Mouse (Mus musculus) liver, embryonic 15.5 days (tissue): ENCODE results near the gene Gemin7. TPM values are rescaled to one million over a fixed set of nuclear protein-coding genes. Genes with fewer than 3 reads are reported as not detected.
A peak's percentile ranks its signal among the peaks of the same experiment; 100 is the strongest.

Experiments used
- ATAC-seq: fragments of 200-750 bp; cut with Nextera tagmentation; 2 replicates; pipeline ENCODE4 v1.8.0; 2017; ENCODE audit warnings: moderate number of reproducible peaks, mild to moderate bottlenecking, moderate library complexity; ENCODE audit not compliant: insufficient read depth
- H3K27ac ChIP-seq: fragments of 300-500 bp; sonication (generic); replicated peaks from 2 replicates; pipeline ENCODE4 v1.5.1; 2015; ENCODE audit warnings: mild to moderate bottlenecking, inconsistent platforms
- H3K27me3 ChIP-seq: fragments of 300-500 bp; sonication (generic); 2 replicates; pipeline ENCODE4 v1.6.1; 2015; ENCODE audit warnings: mild to moderate bottlenecking, inconsistent platforms
- H3K36me3 ChIP-seq: fragments of 300-500 bp; sonication (generic); replicated peaks from 2 replicates; pipeline ENCODE4 v1.6.1; 2015; ENCODE audit warnings: moderate library complexity, mild to moderate bottlenecking, inconsistent platforms
- H3K4me1 ChIP-seq: fragments of 300-500 bp; sonication (generic); replicated peaks from 2 replicates; pipeline ENCODE4 v1.6.1; 2015; ENCODE audit warnings: inconsistent platforms
- H3K4me2 ChIP-seq: fragments of 300-500 bp; sonication (generic); 2 replicates; pipeline ENCODE4 v1.6.1; 2015; ENCODE audit warnings: moderate library complexity, mild to moderate bottlenecking, inconsistent platforms
- H3K4me3 ChIP-seq: fragments of 300-500 bp; sonication (generic); replicated peaks from 2 replicates; pipeline ENCODE4 v1.5.1; 2015; ENCODE audit warnings: mild to moderate bottlenecking, inconsistent platforms
- H3K9ac ChIP-seq: fragments of 300-500 bp; sonication (generic); 2 replicates; pipeline ENCODE4 v1.6.1; 2015; ENCODE audit warnings: moderate library complexity, mild to moderate bottlenecking, inconsistent platforms
- H3K9me3 ChIP-seq: fragments of 300-500 bp; sonication (generic); replicated peaks from 2 replicates; pipeline ENCODE4 v1.6.1; 2016; ENCODE audit warnings: inconsistent platforms
- WGBS: fragments of 180-500 bp; shearing (Covaris S2); methylation state at CpG from one replicate; pipeline ENCODE4 v1.1.7; 2015; ENCODE audit warnings: mixed read lengths; ENCODE audit not compliant: insufficient replicate concordance; 5-methylcytosine and 5-hydroxymethylcytosine counted together
- polyA plus RNA-seq: library from polyadenylated mRNA; unstranded; fragments of >200 nt; fragmentation: Nextera tagmentation; extraction: Ambion mirVana; gene quantifications from 2 replicates; pipeline ENCODE4 v1.2.1, GENCODE M21; 2015

Gemin7 gene
- polyA plus RNA-seq, 1 experiment from 2014 or later = 79.6 TPM

DNA sequence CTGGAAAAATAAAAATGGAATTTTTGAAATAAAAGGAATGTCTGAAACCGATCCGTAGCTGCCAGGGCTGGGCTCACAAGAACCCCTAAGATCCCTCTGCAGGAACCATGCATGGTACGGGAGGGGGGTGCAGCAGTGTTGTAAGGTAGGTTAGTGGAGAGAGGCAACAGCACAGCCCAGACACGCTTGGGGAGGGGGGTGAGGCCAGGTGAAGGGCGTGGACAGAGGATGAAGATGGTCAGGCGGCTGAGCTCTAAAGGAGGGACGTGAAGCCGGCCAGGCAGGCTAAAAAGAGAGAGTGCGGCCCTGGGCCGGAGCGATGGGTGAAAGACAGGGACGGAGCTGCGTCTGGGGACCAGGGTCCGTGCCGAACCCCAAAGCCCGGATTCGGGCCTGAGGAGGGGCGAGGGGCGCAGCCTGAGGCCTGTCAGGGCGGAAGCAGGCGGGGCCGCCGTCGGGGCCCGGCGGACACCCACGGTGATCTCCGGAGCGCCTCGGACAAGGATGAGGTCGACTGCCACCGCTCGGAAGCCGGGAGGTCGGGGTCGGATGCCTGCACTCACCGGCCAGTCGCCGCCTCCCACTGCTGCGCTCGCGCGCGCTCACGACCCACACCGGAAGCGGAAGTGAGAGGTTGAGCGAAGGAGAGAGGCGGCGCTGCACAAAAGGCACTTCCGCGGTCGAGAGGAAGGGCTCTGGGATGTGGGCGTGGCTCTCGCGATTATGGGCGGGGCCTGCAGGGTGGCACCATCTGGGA, 26.6 kb upstream of the Gemin7 start, which contains the start of gene Clasrp:
Gene Clasrp, minus strand, starts transcription at position 638 of the 757 bp plus-strand sequence.
- peaks cover 34% of the 10 kb centered on the region for H3K4me1 ChIP-seq
- H3K27me3 ChIP-seq = no peaks in the 10 kb centered on the region
- H3K9ac ChIP-seq = peak within 1 kb of the TSS; percentile 96
- peak within 1 kb of the TSS; percentile 94 for H3K4me3 ChIP-seq
- H3K36me3 ChIP-seq = peaks cover 29% of the 10 kb centered on the region
- ATAC-seq = peak; percentile 90
- H3K4me2 ChIP-seq = peak within 1 kb of the TSS; percentile 88
- H3K9me3 ChIP-seq = no peaks in the 10 kb centered on the region
- H3K27ac ChIP-seq = peak within 1 kb of the TSS; percentile 79
- 1% methylated on average over 57 of the region's 57 CpGs for WGBS

GRCm38 (mm10) chr7:19603055-19603454, 25.7 kb upstream of the Gemin7 start:
- no peak for ATAC-seq
- WGBS = 67% methylated on average over 12 of the region's 12 CpGs
- peaks cover 33% of the 10 kb centered on the region for H3K36me3 ChIP-seq

GRCm38 (mm10) chr7:19600562-19600961, 23.2 kb upstream of the Gemin7 start:
- Histone ChIP-seq H3K4me2 (no peak overlapping the region), H3K27me3 (no peaks in the 10 kb centered on the region), H3K9ac (no peak overlapping the region; the same call in 1 of the 2 replicates), H3K27ac (no peak overlapping the region), H3K36me3 (peaks cover 44% of the 10 kb centered on the region), H3K9me3 (no peaks in the 10 kb centered on the region), H3K4me1 (peaks cover 34% of the 10 kb centered on the region), H3K4me3 (no peak overlapping the region)
- WGBS = 62% methylated on average over 5 of the region's 5 CpGs
- ATAC-seq = no peak

More at GRCm38 (mm10) chr7:19603055-19603454, 25.7 kb upstream of the Gemin7 start:
- H3K27ac ChIP-seq = no peak overlapping the region
- peak overlapping the region; percentile 96; the same call in 1 of the 2 replicates for H3K9ac ChIP-seq
- no peaks in the 10 kb centered on the region for H3K9me3 ChIP-seq
- H3K4me2 ChIP-seq = peak overlapping the region; percentile 88
- H3K4me1 ChIP-seq = peaks cover 34% of the 10 kb centered on the region
- no peaks in the 10 kb centered on the region for H3K27me3 ChIP-seq
- peak overlapping the region; percentile 94 for H3K4me3 ChIP-seq

GRCm38 (mm10) chr7:19593061-19593730, 15.8 kb upstream of the Gemin7 start:
- Histone ChIP-seq H3K4me3 (no peak overlapping the region), H3K4me2 (peak overlapping the region; percentile 23; the same call in 1 of the 2 replicates), H3K27me3 (no peaks in the 10 kb centered on the region), H3K9ac (no peak overlapping the region), H3K9me3 (no peaks in the 10 kb centered on the region), H3K36me3 (peaks cover 78% of the 10 kb centered on the region), H3K4me1 (peaks cover 29% of the 10 kb centered on the region), H3K27ac (peak overlapping the region; percentile 45; the same call in 1 of the 2 replicates)
- 34% methylated on average over 10 of the region's 10 CpGs for WGBS
- peak; percentile 69 for ATAC-seq

DNA sequence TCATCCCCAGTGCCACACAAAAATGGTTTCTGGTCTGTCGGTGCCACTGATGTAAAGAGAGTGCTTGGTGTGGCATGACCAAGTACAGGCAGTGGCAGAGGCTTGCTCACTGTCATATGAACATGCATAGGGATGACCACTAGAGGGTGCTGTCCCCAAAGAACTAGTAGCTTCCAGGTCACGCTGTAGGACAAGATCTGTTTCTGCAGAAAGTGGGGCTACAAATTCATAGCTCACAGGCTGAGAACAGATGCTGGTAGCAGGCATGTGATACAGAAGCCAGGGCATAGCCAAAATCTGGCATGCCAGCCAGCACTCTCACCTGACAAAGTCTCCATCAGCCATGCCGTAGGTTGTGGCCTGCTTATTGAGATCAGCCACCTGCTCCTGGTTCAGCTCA, 12.5 kb upstream of the Gemin7 start:
- Histone ChIP-seq H3K4me1 (peaks cover 29% of the 10 kb centered on the region), H3K4me2 (no peak overlapping the region), H3K36me3 (peaks cover 92% of the 10 kb centered on the region), H3K9me3 (no peaks in the 10 kb centered on the region), H3K27ac (no peak overlapping the region), H3K9ac (no peak overlapping the region), H3K4me3 (no peak overlapping the region), H3K27me3 (no peaks in the 10 kb centered on the region)
- ATAC-seq = peak; percentile 35; the same call in 1 of the 2 replicates
- WGBS = 48% methylated on average over 3 of the region's 3 CpGs

DNA sequence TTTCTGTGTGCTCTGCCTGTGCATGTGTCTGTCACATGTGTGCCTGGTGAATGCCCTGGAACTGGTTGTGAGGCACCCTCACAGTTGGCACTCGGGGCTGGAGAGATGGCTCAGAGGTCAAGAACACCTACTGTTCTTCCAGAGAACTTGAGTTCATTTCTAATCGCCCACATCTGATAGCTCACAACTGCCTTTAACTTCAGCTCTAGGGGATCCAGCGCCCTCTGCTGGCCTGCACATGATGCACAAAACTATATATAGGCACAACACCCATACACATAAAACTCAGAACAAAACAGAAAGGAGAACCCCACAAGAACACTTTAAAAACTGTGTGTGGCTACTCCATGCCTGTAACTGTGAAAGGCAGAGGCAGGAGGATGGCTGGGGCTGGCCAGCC, 11.8 kb upstream of the Gemin7 start:
- 36% methylated on average over 3 of the region's 3 CpGs for WGBS
- ATAC-seq = no peak
- Histone ChIP-seq H3K9ac (no peak overlapping the region), H3K36me3 (peaks cover 94% of the 10 kb centered on the region), H3K4me3 (no peak overlapping the region), H3K4me2 (no peak overlapping the region), H3K4me1 (peaks cover 26% of the 10 kb centered on the region), H3K9me3 (no peaks in the 10 kb centered on the region), H3K27me3 (no peaks in the 10 kb centered on the region), H3K27ac (no peak overlapping the region)

GRCm38 (mm10) chr7:19586269-19586668, 8.9 kb upstream of the Gemin7 start:
- H3K4me1 ChIP-seq = 0 out of 2 replicates have a peak, but pooled peaks cover 5% of the 10 kb centered on the region
- 92% methylated on average over 46 of the region's 46 CpGs for WGBS
- H3K27me3 ChIP-seq = no peaks in the 10 kb centered on the region
- no peak overlapping the region for H3K4me2 ChIP-seq
- no peak overlapping the region for H3K4me3 ChIP-seq
- H3K36me3 ChIP-seq = peaks cover 88% of the 10 kb centered on the region
- no peaks in the 10 kb centered on the region for H3K9me3 ChIP-seq
- no peak for ATAC-seq
- H3K9ac ChIP-seq = no peak overlapping the region
- H3K27ac ChIP-seq = no peak overlapping the region

DNA sequence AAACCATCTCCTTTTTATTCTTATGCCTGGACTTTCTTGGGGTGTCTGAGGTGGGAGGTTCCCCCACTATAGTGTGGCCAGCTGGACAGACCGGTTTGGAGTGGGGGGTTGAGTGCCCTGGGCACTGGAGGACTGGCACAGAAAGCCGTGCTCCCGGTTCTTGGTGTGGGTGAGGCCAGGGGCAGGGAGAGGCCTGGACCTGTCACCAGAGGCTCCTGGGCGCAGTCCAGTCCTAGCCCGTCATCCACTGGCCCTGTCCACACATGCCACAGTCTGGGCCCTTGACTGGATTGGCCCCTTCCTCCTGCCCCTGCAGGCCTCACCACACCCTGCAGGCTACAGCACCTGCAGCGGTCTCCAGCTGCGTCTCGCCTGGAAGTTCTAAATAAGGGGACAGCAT, 3.2 kb upstream of the Gemin7 start:
- ATAC-seq = no peak
- Histone ChIP-seq H3K4me2 (no peak overlapping the region), H3K27ac (no peak overlapping the region), H3K9me3 (no peaks in the 10 kb centered on the region), H3K4me3 (no peak overlapping the region), H3K9ac (no peak overlapping the region), H3K36me3 (peaks cover 39% of the 10 kb centered on the region), H3K4me1 (peaks cover 32% of the 10 kb centered on the region), H3K27me3 (peaks cover 23% of the 10 kb centered on the region)
- 83% methylated on average over 8 of the region's 8 CpGs for WGBS

- H3K9me3 ChIP-seq = no peaks in the 10 kb centered on the region
- no peak overlapping the region for H3K27ac ChIP-seq
- WGBS = 79% methylated on average over 10 of the region's 10 CpGs
- H3K9ac ChIP-seq = no peak overlapping the region
- peaks cover 23% of the 10 kb centered on the region for H3K27me3 ChIP-seq
- H3K4me3 ChIP-seq = no peak overlapping the region
- peaks cover 41% of the 10 kb centered on the region for H3K4me1 ChIP-seq
- ATAC-seq = no peak
- no peak overlapping the region for H3K4me2 ChIP-seq
- peaks cover 30% of the 10 kb centered on the region for H3K36me3 ChIP-seq
These were observed 2.4 kb upstream of the Gemin7 start for GRCm38 (mm10) chr7:19579751-19580150.

GRCm38 (mm10) chr7:19578436-19578835, 1.0 kb upstream of the Gemin7 start:
- Histone ChIP-seq H3K4me3 (peak overlapping the region; percentile 57; the same call in 1 of the 2 replicates), H3K4me1 (peaks cover 54% of the 10 kb centered on the region), H3K9me3 (no peaks in the 10 kb centered on the region), H3K4me2 (peak overlapping the region; percentile 95), H3K36me3 (peaks cover 17% of the 10 kb centered on the region), H3K27ac (no peak overlapping the region), H3K27me3 (peaks cover 23% of the 10 kb centered on the region), H3K9ac (no peak overlapping the region)
- ATAC-seq = no peak
- 53% methylated on average over 4 of the region's 4 CpGs for WGBS

DNA sequence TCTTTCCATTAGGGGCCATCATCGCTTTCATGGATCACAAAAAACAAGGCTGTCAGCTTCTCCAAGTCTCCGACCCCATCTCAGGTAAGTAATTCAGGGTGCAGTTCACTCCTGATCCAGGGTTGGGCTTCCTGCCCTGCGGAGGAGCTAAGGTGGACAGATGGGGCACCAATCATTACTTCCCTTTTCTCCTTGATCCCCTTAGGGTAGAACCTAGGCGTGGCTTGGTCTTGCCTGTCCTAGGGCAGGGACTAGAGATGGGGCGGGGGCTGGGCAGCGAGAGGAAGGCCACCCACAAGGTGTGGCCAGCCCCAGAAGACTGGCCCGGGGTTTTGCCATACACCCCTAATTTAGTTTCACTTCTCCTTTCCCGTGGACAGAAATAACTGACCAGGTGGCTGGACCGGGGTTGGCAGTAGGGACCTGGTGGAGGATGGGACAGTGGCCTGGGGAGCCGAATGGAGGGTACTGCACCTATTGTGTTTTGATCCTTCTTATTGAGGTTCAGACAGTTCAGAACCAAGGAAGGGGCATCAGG, 551 bp upstream of the Gemin7 start:
- peak; percentile 5; the same call in 1 of the 2 replicates for ATAC-seq
- Histone ChIP-seq H3K27ac (peak overlapping the region; percentile 16; the same call in 1 of the 2 replicates), H3K4me1 (peaks cover 56% of the 10 kb centered on the region), H3K9ac (peak overlapping the region; percentile 42; the same call in 1 of the 2 replicates), H3K36me3 (peaks cover 15% of the 10 kb centered on the region), H3K4me3 (peak overlapping the region; percentile 57), H3K27me3 (peaks cover 23% of the 10 kb centered on the region), H3K9me3 (no peaks in the 10 kb centered on the region), H3K4me2 (peak overlapping the region; percentile 95)
- 11% methylated on average over 10 of the region's 10 CpGs for WGBS
